Comparison of ENCODE assay signal across 7 mouse cellular contexts in the genomic region with DNA sequence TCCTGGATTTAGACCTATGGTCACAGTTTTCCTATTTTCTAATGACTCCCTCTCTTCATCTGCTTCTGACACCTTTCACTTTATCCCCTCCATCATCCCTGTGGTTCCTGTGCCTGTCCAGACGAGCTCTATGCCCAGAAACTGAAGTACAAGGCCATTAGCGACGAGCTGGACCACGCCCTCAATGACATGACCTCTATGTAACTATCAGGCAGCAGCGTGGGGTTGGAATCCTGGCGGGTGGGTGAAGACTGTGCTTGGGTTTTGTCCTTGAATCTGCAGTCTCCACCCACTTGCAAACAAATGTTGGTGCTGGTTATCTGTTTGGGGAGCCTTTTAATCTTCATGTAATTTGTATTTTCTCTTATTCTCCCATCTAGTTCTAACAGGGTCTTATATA.
"Had no signal": no experiment of that assay in that cellular context is flagged by ENCODE, and none has a peak within 500 bp of the region (broad histone marks: within the 10 kb centered on the region; RNA-seq: fewer than 3 reads in every experiment).

No protein-coding gene starts in this region.

- DNase-seq: kidney, postnatal 25 days; layer of hippocampus, adult 9-11 months; liver; lung, adult 18-20 months; lung, postnatal 10 days; lung, postnatal 36 days; thymus, postnatal 25 days had no signal
